Mouse (Mus musculus) lung, embryonic 16.5 days (tissue): ENCODE measurements around the gene Dennd4a. TPM values are rescaled to one million over a fixed set of nuclear protein-coding genes. Genes with fewer than 3 reads are reported as not detected.
"Not testable (repeated sequence)": the region's sequence is repeated elsewhere in the genome, so short reads cannot be mapped to it uniquely, and the experiment has no call there.

Source experiments
- ATAC-seq: fragments of 200-750 bp; cut with Nextera tagmentation; 2 replicates; pipeline ENCODE4 v1.8.0; 2017; ENCODE audit warnings: low read depth, mild to moderate bottlenecking, moderate library complexity
- H3K27ac ChIP-seq: fragments of 300-500 bp; sonication (generic); 2 replicates; pipeline ENCODE4 v1.5.1; 2014; ENCODE audit warnings: mild to moderate bottlenecking, control low read depth, low read length
- H3K27me3 ChIP-seq: fragments of 300-500 bp; sonication (generic); 2 replicates; pipeline ENCODE4 v1.6.1; 2014; ENCODE audit warnings: low read depth, low read length, mixed read lengths; ENCODE audit not compliant: control insufficient read depth, insufficient read depth
- H3K36me3 ChIP-seq: fragments of 300-500 bp; sonication (generic); 2 replicates; pipeline ENCODE4 v1.6.1; 2014; ENCODE audit warnings: low read length; ENCODE audit not compliant: control insufficient read depth, insufficient read depth
- H3K4me1 ChIP-seq: fragments of 300-500 bp; sonication (generic); replicated peaks from 2 replicates; pipeline ENCODE4 v1.6.1; 2014; ENCODE audit warnings: low read length, mixed read lengths; ENCODE audit not compliant: control insufficient read depth, insufficient read depth
- H3K4me2 ChIP-seq: fragments of 300-500 bp; sonication (generic); 2 replicates; pipeline ENCODE4 v1.6.1; 2014; ENCODE audit warnings: low read depth, low read length, control low read depth
- H3K4me3 ChIP-seq: fragments of 300-500 bp; sonication (generic); 2 replicates; pipeline ENCODE4 v1.5.1; 2014; ENCODE audit warnings: mild to moderate bottlenecking, low read length, control low read depth
- H3K9ac ChIP-seq: fragments of 300-500 bp; sonication (generic); 2 replicates; pipeline ENCODE4 v1.6.1; 2014; ENCODE audit warnings: low read length, control low read depth
- H3K9me3 ChIP-seq: fragments of 300-500 bp; sonication (generic); 2 replicates; pipeline ENCODE4 v1.6.1; 2016; ENCODE audit warnings: low read length; ENCODE audit not compliant: control insufficient read depth
- WGBS: fragments of 180-500 bp; shearing (Covaris S2); extraction: QIAGEN DNeasy Blood & Tissue Kit; methylation state at CpG from one replicate; pipeline ENCODE4 v1.1.7; 2014; 5-methylcytosine and 5-hydroxymethylcytosine counted together
- polyA plus RNA-seq: library from polyadenylated mRNA; unstranded; fragments of >200 nt; fragmentation: Nextera tagmentation; extraction: Ambion mirVana; gene quantifications from 2 replicates; pipeline ENCODE4 v1.2.1, GENCODE M21; 2015

Gene Dennd4a
- polyA plus RNA-seq, 1 experiment from 2014 or later: 9.0 TPM

GRCm38 (mm10) chr9:64819686-64820085, 8.5 kb downstream of the Dennd4a start:
- H3K4me1 ChIP-seq, H3K27me3 ChIP-seq, ATAC-seq, H3K27ac ChIP-seq, H3K36me3 ChIP-seq, H3K4me2 ChIP-seq, H3K9ac ChIP-seq, H3K9me3 ChIP-seq, H3K4me3 ChIP-seq: not testable (repeated sequence)
- WGBS: 94% methylated on average over 4 of the region's 4 CpGs

GRCm38 (mm10) chr9:64820086-64820795, 9.1 kb downstream of the Dennd4a start:
- Histone ChIP-seq H3K4me2 (no peak overlapping the region), H3K9me3 (no peaks in the 10 kb centered on the region), H3K4me1 (no peaks in the 10 kb centered on the region), H3K27me3 (no peaks in the 10 kb centered on the region), H3K27ac (no peak overlapping the region), H3K36me3 (no peaks in the 10 kb centered on the region), H3K9ac (no peak overlapping the region), H3K4me3 (no peak overlapping the region)
- ATAC-seq: no peak
- WGBS: 66% methylated on average over 3 of the region's 3 CpGs

- H3K9ac ChIP-seq: no peak overlapping the region
- no peak overlapping the region for H3K4me3 ChIP-seq
- H3K27ac ChIP-seq: no peak overlapping the region
- no peaks in the 10 kb centered on the region for H3K9me3 ChIP-seq
- H3K27me3 ChIP-seq: no peaks in the 10 kb centered on the region
- no peaks in the 10 kb centered on the region for H3K36me3 ChIP-seq
- ATAC-seq: no peak
- no peaks in the 10 kb centered on the region for H3K4me1 ChIP-seq
- WGBS: 91% methylated on average over 7 of the region's 7 CpGs
- H3K4me2 ChIP-seq: no peak overlapping the region
These were observed 11.1 kb downstream of the Dennd4a start for GRCm38 (mm10) chr9:64822235-64822634.

- 72% methylated on average over 5 of the region's 5 CpGs for WGBS
- no peak for ATAC-seq
- H3K4me3 ChIP-seq: no peak overlapping the region
- no peak overlapping the region for H3K27ac ChIP-seq
- no peaks in the 10 kb centered on the region for H3K4me1 ChIP-seq
- H3K9me3 ChIP-seq: no peaks in the 10 kb centered on the region
- no peaks in the 10 kb centered on the region for H3K36me3 ChIP-seq
- no peak overlapping the region for H3K4me2 ChIP-seq
- H3K27me3 ChIP-seq: no peaks in the 10 kb centered on the region
- no peak overlapping the region for H3K9ac ChIP-seq
These were observed 13.4 kb downstream of the Dennd4a start for GRCm38 (mm10) chr9:64824389-64825008.

- Histone ChIP-seq H3K27ac (no peak overlapping the region), H3K27me3 (no peaks in the 10 kb centered on the region), H3K4me3 (no peak overlapping the region), H3K9me3 (no peaks in the 10 kb centered on the region), H3K36me3 (no peaks in the 10 kb centered on the region), H3K4me1 (no peaks in the 10 kb centered on the region), H3K4me2 (no peak overlapping the region), H3K9ac (no peak overlapping the region)
- no peak for ATAC-seq
- WGBS: 49% methylated on average over 6 of the region's 6 CpGs
These were observed 19.0 kb downstream of the Dennd4a start for GRCm38 (mm10) chr9:64830092-64830618.

- Histone ChIP-seq H3K9ac (no peak overlapping the region), H3K4me1 (no peaks in the 10 kb centered on the region), H3K4me2 (no peak overlapping the region), H3K36me3 (no peaks in the 10 kb centered on the region), H3K4me3 (no peak overlapping the region), H3K27ac (no peak overlapping the region), H3K27me3 (no peaks in the 10 kb centered on the region), H3K9me3 (no peaks in the 10 kb centered on the region)
- WGBS: 91% methylated on average over 7 of the region's 7 CpGs
- no peak for ATAC-seq
These were observed 19.5 kb downstream of the Dennd4a start for GRCm38 (mm10) chr9:64830641-64831040.

- 83% methylated on average over 2 of the region's 2 CpGs for WGBS
- no peak for ATAC-seq
- no peaks in the 10 kb centered on the region for H3K4me1 ChIP-seq
- H3K36me3 ChIP-seq: no peaks in the 10 kb centered on the region
- no peaks in the 10 kb centered on the region for H3K27me3 ChIP-seq
- no peak overlapping the region for H3K9ac ChIP-seq
- no peak overlapping the region for H3K27ac ChIP-seq
- no peak overlapping the region for H3K4me3 ChIP-seq
- no peak overlapping the region for H3K4me2 ChIP-seq
- no peaks in the 10 kb centered on the region for H3K9me3 ChIP-seq
These were observed 20.6 kb downstream of the Dennd4a start for GRCm38 (mm10) chr9:64831760-64832159.

GRCm38 (mm10) chr9:64834418-64834817, 23.3 kb downstream of the Dennd4a start:
- H3K4me3 ChIP-seq: no peak overlapping the region
- no peaks in the 10 kb centered on the region for H3K27me3 ChIP-seq
- no peaks in the 10 kb centered on the region for H3K9me3 ChIP-seq
- no peaks in the 10 kb centered on the region for H3K4me1 ChIP-seq
- H3K9ac ChIP-seq: no peak overlapping the region
- 89% methylated on average over 3 of the region's 3 CpGs for WGBS
- no peak overlapping the region for H3K4me2 ChIP-seq
- ATAC-seq: no peak
- H3K27ac ChIP-seq: no peak overlapping the region
- no peaks in the 10 kb centered on the region for H3K36me3 ChIP-seq

GRCm38 (mm10) chr9:64845355-64845754, 34.2 kb downstream of the Dennd4a start:
- no peak overlapping the region for H3K4me3 ChIP-seq
- no peaks in the 10 kb centered on the region for H3K27me3 ChIP-seq
- peaks cover 2% of the 10 kb centered on the region; the same call in 1 of the 2 replicates for H3K36me3 ChIP-seq
- H3K27ac ChIP-seq: no peak overlapping the region
- H3K4me1 ChIP-seq: no peaks in the 10 kb centered on the region
- H3K9ac ChIP-seq: no peak overlapping the region
- H3K9me3 ChIP-seq: no peaks in the 10 kb centered on the region
- no peak for ATAC-seq
- no peak overlapping the region for H3K4me2 ChIP-seq
- 81% methylated on average over 4 of the region's 4 CpGs for WGBS
